Mouse (Mus musculus): ENCODE results near the gene Eps8l2. TPM values are rescaled to one million over a fixed set of nuclear protein-coding genes. Genes with fewer than 3 reads are reported as not detected.
A peak's percentile ranks its signal among the peaks of the same experiment; 100 is the strongest.

The Eps8l2 gene
- polyA plus RNA-seq, 1 experiment, result 25.4 TPM

DNA sequence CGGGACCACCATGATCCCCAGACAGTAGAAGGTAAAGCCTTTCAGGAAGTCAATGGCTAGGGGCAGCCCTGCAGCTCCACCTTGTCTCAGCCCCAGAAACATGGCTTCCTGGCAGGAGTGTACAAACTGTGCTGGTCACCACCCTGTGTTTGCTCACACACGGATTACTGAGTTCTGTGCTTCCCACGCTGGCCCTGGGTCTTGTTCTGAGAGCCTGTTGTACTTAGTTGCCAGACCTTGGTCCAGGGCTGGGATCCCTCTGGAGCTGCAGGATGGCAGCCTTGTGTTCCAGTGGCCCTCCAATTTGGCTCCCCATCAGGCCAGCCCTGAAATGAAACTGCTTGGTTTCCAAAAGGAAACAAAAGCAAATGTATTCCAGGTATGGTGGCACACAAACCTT lies 2.4 kb upstream of the Eps8l2 start:
- Histone ChIP-seq H3K4me3 (ENCODE audit: control insufficient read depth, insufficient read depth, low read length) (no peak overlapping the region), H3K27ac (ENCODE audit: control insufficient read depth, insufficient read depth, low read length) (no peak overlapping the region), H3K27me3 (ENCODE audit: control insufficient read depth, insufficient read depth, low read length) (no peaks in the 10 kb centered on the region), H3K4me1 (replicated peaks; ENCODE audit: control insufficient read depth, insufficient read depth, low read length) (peaks cover 16% of the 10 kb centered on the region), H3K36me3 (ENCODE audit: control insufficient read depth, insufficient read depth, low read length) (peaks cover 7% of the 10 kb centered on the region)
- TF ChIP-seq POLR2A (IDR thresholded peaks at IDR 0.05; ENCODE audit: control insufficient read depth, extremely low read depth, insufficient read depth, low read length, poor library complexity), result no peak
- TF ChIP-seq CTCF (IDR thresholded peaks at IDR 0.05; ENCODE audit: borderline replicate concordance, control insufficient read depth, extremely low read depth, insufficient read depth, low read length, poor library complexity), result no peak
- DNase-seq, result no peak
- WGBS, result 94% methylated on average over 3 of the region's 3 CpGs

GRCm38 (mm10) chr7:141337716-141338416 lies 814 bp upstream of the Eps8l2 start:
- WGBS, result 67% methylated on average over 3 of the region's 3 CpGs
- Histone ChIP-seq H3K4me1 (replicated peaks; ENCODE audit: control insufficient read depth, insufficient read depth, low read length) (peaks cover 16% of the 10 kb centered on the region), H3K27ac (ENCODE audit: control insufficient read depth, insufficient read depth, low read length) (no peak overlapping the region), H3K27me3 (ENCODE audit: control insufficient read depth, insufficient read depth, low read length) (no peaks in the 10 kb centered on the region), H3K36me3 (ENCODE audit: control insufficient read depth, insufficient read depth, low read length) (peaks cover 5% of the 10 kb centered on the region), H3K4me3 (ENCODE audit: control insufficient read depth, insufficient read depth, low read length) (no peak overlapping the region)
- DNase-seq, result no peak
- TF ChIP-seq CTCF (IDR thresholded peaks at IDR 0.05; ENCODE audit: borderline replicate concordance, control insufficient read depth, extremely low read depth, insufficient read depth, low read length, poor library complexity) (no peak), POLR2A (IDR thresholded peaks at IDR 0.05; ENCODE audit: control insufficient read depth, extremely low read depth, insufficient read depth, low read length, poor library complexity) (no peak)

- TF ChIP-seq CTCF (IDR thresholded peaks at IDR 0.05; ENCODE audit: borderline replicate concordance, control insufficient read depth, extremely low read depth, insufficient read depth, low read length, poor library complexity), result no peak
- no peak for TF ChIP-seq POLR2A (IDR thresholded peaks at IDR 0.05; ENCODE audit: control insufficient read depth, extremely low read depth, insufficient read depth, low read length, poor library complexity)
- Histone ChIP-seq H3K4me3 (ENCODE audit: control insufficient read depth, insufficient read depth, low read length) (peak overlapping the region; percentile 25; the same call in 1 of the 2 replicates), H3K27me3 (ENCODE audit: control insufficient read depth, insufficient read depth, low read length) (no peaks in the 10 kb centered on the region), H3K27ac (ENCODE audit: control insufficient read depth, insufficient read depth, low read length) (no peak overlapping the region), H3K36me3 (ENCODE audit: control insufficient read depth, insufficient read depth, low read length) (no peaks in the 10 kb centered on the region), H3K4me1 (replicated peaks; ENCODE audit: control insufficient read depth, insufficient read depth, low read length) (peaks cover 16% of the 10 kb centered on the region)
- no peak for DNase-seq
- WGBS, result 91% methylated on average over 20 of the region's 20 CpGs
Observed at GRCm38 (mm10) chr7:141339215-141339920, 688 bp downstream of the Eps8l2 start.

DNA sequence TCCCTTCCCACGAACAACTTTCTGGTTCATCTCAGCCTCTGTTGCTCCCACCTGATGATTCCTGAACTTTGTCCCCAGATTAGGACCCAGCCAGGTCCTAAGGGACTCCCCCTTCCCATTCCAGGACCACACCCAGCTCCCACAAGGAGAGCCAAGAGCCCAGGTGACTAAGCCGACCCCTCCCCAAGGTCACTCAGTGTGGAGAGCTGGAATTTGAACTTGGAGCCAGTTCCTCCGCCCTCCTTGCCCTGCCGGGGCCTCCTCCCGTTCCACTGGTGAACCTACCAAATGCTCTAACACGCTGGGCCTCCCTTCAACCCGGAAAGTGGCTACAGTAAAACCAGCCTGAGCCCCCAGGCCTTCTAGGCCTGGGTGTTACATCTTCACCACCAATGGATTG lies 1.3 kb downstream of the Eps8l2 start:
- H3K4me1 ChIP-seq (replicated peaks; ENCODE audit: control insufficient read depth, insufficient read depth, low read length), result peaks cover 16% of the 10 kb centered on the region
- H3K36me3 ChIP-seq (ENCODE audit: control insufficient read depth, insufficient read depth, low read length), result no peaks in the 10 kb centered on the region
- no peak for DNase-seq
- WGBS, result 94% methylated on average over 7 of the region's 7 CpGs
- H3K27ac ChIP-seq (ENCODE audit: control insufficient read depth, insufficient read depth, low read length), result no peak overlapping the region
- TF ChIP-seq CTCF (IDR thresholded peaks at IDR 0.05; ENCODE audit: borderline replicate concordance, control insufficient read depth, extremely low read depth, insufficient read depth, low read length, poor library complexity) (no peak), POLR2A (IDR thresholded peaks at IDR 0.05; ENCODE audit: control insufficient read depth, extremely low read depth, insufficient read depth, low read length, poor library complexity) (no peak)
- no peak overlapping the region for H3K4me3 ChIP-seq (ENCODE audit: control insufficient read depth, insufficient read depth, low read length)
- no peaks in the 10 kb centered on the region for H3K27me3 ChIP-seq (ENCODE audit: control insufficient read depth, insufficient read depth, low read length)

GRCm38 (mm10) chr7:141340476-141340875 lies 1.8 kb downstream of the Eps8l2 start:
- TF ChIP-seq CTCF (IDR thresholded peaks at IDR 0.05; ENCODE audit: borderline replicate concordance, control insufficient read depth, extremely low read depth, insufficient read depth, low read length, poor library complexity) (no peak), POLR2A (IDR thresholded peaks at IDR 0.05; ENCODE audit: control insufficient read depth, extremely low read depth, insufficient read depth, low read length, poor library complexity) (no peak)
- H3K4me3 ChIP-seq (ENCODE audit: control insufficient read depth, insufficient read depth, low read length), result no peak overlapping the region
- no peaks in the 10 kb centered on the region for H3K27me3 ChIP-seq (ENCODE audit: control insufficient read depth, insufficient read depth, low read length)
- DNase-seq, result no peak
- no peak overlapping the region for H3K27ac ChIP-seq (ENCODE audit: control insufficient read depth, insufficient read depth, low read length)
- WGBS, result 95% methylated on average over 6 of the region's 6 CpGs
- peaks cover 16% of the 10 kb centered on the region for H3K4me1 ChIP-seq (replicated peaks; ENCODE audit: control insufficient read depth, insufficient read depth, low read length)
- no peaks in the 10 kb centered on the region for H3K36me3 ChIP-seq (ENCODE audit: control insufficient read depth, insufficient read depth, low read length)

- TF ChIP-seq CTCF (IDR thresholded peaks at IDR 0.05; ENCODE audit: borderline replicate concordance, control insufficient read depth, extremely low read depth, insufficient read depth, low read length, poor library complexity) (no peak), POLR2A (IDR thresholded peaks at IDR 0.05; ENCODE audit: control insufficient read depth, extremely low read depth, insufficient read depth, low read length, poor library complexity) (no peak)
- DNase-seq, result no peak
- Histone ChIP-seq H3K36me3 (ENCODE audit: control insufficient read depth, insufficient read depth, low read length) (no peaks in the 10 kb centered on the region), H3K4me1 (replicated peaks; ENCODE audit: control insufficient read depth, insufficient read depth, low read length) (peaks cover 16% of the 10 kb centered on the region), H3K27ac (ENCODE audit: control insufficient read depth, insufficient read depth, low read length) (no peak overlapping the region), H3K4me3 (ENCODE audit: control insufficient read depth, insufficient read depth, low read length) (no peak overlapping the region), H3K27me3 (ENCODE audit: control insufficient read depth, insufficient read depth, low read length) (no peaks in the 10 kb centered on the region)
- WGBS, result 93% methylated on average over 10 of the region's 10 CpGs
Observed at GRCm38 (mm10) chr7:141341689-141342226, 3.1 kb downstream of the Eps8l2 start.
